Mouse (Mus musculus): ENCODE measurements at regions not wholly inside any gene's neighbourhood (a gene's known extent, or its start where the extent isn't known, plus 50 kb on each side); places are given as distances from the start of the nearest gene placed in this dataset.

- no peak for DNase-seq (ENCODE audit: low spot score in 2 of 2)
Measured at GRCm38 (mm10) chr9:41578221-41579106, 417.0 kb upstream of the Ubash3b start.

DNA sequence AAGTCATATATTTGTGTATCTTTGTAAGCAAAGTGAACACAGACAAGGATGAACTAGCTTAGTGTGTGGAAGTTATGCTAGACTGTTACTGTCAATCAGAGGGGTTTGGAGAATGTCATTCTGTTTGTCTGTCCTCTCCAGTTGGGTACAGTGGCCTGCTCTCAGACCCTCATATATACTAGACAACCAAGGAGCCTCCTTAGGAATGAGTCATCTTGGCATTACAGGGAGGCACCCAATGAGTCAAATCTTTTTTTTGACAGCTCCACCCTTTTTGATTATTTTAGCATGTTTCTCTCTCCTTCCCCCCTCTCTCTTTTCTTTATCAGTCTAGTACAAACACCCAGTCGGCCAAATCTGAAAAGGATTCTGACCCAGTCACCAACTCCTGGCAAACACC is 416.3 kb upstream of the Ubash3b start:
- no peak for DNase-seq (ENCODE audit: low spot score in 2 of 2)

DNA sequence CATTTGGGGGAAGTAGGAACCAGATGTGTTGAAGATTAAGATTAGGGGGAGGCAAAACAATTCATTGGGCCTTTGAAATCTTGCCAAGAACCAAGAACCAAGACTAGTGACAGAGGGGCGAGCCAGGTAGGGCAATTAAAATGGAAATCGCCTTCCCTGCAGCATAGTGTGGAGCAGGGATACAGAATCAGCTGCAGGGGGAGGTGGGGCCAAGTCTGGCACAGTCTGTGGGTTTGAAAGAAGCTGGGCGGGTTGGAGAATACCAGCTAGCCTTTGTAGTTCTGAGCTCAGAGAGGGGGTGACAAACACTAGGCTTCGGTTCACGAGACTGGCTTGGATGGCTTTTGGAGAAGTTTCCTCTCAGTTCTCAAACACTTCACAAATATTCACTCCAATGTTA is 414.3 kb upstream of the Ubash3b start:
- DNase-seq (ENCODE audit: low spot score in 2 of 2): no peak

DNA sequence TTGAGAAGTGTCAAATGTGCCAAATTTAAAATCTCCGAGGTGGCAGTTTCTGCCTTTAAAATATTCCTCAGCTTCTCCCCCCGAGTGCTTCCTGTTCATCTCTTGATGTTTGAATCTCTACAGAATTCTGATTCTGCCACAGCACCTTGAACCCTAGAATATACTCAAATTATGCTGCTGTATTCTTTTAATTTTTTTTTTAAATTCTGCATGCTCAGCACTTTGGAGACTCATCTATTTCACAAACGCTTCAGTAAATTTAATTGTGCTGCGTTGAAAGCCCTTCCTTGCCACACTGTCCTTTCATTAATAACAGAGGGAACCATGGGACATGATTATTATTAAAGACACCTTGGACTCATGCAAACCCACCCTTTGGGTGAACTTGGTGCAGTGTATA is 408.8 kb upstream of the Ubash3b start:
- no peak for DNase-seq (ENCODE audit: low spot score in 2 of 2)

GRCm38 (mm10) chr9:41566496-41566895 is 405.0 kb upstream of the Ubash3b start:
- no peak for DNase-seq (ENCODE audit: low spot score in 2 of 2)

DNA sequence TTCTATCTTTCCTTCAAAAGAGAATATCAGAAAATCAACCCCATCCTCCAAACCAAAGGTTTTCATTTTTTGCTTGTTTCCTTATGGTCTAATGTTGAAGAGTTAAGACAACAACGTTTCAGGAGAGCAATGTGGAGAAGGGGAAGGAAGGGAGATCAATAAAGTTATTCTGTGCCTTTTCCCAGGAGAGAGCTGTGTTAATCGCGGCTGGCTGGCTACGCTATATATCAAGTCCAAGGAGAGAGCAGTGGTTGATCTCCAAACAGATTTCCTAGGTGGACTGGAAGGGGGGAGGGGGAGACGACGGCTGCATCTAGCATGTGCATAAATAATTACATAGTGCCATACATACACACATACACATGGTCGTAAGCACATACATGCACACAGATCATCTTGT is 404.3 kb upstream of the Ubash3b start:
- no peak for DNase-seq (ENCODE audit: low spot score in 2 of 2)

DNA sequence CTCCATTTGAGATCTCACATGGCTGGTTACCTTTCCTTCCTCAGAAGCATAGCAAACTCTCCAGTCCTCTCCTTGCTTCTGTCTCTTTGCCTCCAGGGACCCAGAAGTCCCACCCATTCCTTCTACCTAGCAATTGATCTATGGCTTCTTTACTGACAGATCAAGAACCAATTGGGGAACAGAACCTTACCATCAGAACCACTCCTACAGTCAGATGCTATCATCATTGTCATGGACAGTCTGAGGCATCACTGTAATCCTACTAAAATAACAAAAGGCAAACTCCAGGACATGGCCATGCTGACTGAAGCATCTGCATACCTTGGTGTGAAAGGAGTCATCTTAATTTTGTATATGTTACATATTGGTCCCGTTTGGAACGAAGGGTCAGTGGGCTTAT is 401.9 kb upstream of the Ubash3b start:
- DNase-seq (ENCODE audit: low spot score in 2 of 2): no peak

GRCm38 (mm10) chr9:41558456-41558855 is 397.0 kb upstream of the Ubash3b start:
- no peak for DNase-seq (ENCODE audit: low spot score in 2 of 2)

- DNase-seq (ENCODE audit: low spot score in 2 of 2): no peak
Measured at GRCm38 (mm10) chr9:41556888-41557287, 395.4 kb upstream of the Ubash3b start.

DNA sequence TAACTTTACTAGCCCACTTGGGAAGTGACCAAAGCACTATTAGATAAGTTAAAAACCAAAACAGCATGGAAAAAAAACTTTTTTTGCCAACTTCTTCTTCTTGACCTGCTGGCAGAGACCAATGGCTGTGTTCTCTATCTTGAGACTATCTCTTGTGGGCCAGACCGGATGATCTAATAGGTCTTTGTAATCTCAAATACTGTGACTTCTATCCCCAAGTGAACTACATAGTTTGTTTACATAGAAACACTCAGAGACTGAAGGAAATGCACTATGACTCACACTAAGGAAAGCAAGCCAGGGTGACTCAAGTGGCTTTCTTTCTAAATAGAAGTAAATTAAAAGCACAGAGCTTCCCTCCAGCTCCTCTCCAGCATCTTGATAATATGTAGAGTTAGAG is 384.3 kb upstream of the Ubash3b start:
- no peak for DNase-seq (ENCODE audit: low spot score in 2 of 2)

GRCm38 (mm10) chr9:41542511-41542910 is 381.0 kb upstream of the Ubash3b start:
- DNase-seq (ENCODE audit: low spot score in 2 of 2): no peak

GRCm38 (mm10) chr9:41541327-41541726 is 379.8 kb upstream of the Ubash3b start:
- no peak for DNase-seq (ENCODE audit: low spot score in 2 of 2)

- no peak for DNase-seq (ENCODE audit: low spot score in 2 of 2)
Measured at GRCm38 (mm10) chr9:41532786-41533185, 371.3 kb upstream of the Ubash3b start.

GRCm38 (mm10) chr9:41532290-41532689 is 370.8 kb upstream of the Ubash3b start:
- DNase-seq (ENCODE audit: low spot score in 2 of 2): no peak

GRCm38 (mm10) chr9:41531596-41531995 is 370.1 kb upstream of the Ubash3b start:
- DNase-seq (ENCODE audit: low spot score in 2 of 2): no peak

DNA sequence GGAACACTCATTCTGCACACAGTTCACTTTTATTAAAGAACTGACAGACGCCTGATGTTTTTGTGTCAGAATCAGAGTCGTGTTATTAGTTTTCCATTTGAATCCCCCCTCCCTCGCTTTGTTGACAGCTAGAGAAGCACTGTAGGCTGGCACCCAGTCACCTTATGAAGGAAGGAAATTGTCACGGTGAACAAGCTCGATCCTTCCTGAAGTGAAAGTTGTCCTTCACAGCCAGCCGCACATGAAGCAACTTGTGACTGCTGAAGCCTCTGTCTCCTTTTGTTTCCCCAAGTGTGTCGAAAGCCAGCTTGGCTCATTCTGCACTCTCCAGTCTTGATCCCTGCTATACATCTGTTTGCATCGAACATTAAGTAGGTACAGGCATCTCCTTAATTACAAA is 364.6 kb upstream of the Ubash3b start:
- no peak for DNase-seq (ENCODE audit: low spot score in 2 of 2)

- no peak for DNase-seq (ENCODE audit: low spot score in 2 of 2)
Measured at GRCm38 (mm10) chr9:41525534-41525933, 364.0 kb upstream of the Ubash3b start.

DNA sequence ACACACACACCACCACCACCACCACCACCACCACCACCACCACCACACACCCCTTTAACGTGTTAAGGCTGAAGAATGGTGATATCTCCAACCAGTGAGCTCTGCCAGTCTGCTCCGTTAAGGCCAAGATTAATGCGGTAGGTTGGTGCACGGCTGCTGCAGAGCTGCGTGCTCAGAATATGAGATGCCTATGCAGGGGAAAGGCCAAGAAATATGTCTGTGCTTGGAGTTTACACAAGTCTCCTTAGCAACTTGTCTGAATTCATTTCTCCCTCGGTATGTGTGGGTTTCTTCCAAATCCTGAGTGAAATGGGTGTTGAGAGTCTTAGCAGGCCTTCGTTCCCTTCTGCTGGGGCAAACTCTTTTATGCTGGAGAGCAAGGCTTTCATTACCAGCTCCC is 363.1 kb upstream of the Ubash3b start:
- DNase-seq (ENCODE audit: low spot score in 2 of 2): no peak

DNA sequence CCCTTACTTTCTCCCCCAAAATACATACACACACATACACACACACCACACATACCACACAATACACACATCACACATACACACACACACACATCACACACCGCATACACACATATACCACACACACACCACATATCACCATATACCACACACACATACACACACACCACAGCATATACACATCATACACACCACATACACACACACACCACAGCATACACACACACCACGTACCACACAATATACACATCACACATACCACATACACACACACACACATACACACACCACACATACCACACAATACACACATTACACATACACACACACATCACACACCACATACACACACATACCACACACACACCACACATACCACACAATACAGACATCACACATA is 362.5 kb upstream of the Ubash3b start:
- no peak for DNase-seq (ENCODE audit: low spot score in 2 of 2)

DNA sequence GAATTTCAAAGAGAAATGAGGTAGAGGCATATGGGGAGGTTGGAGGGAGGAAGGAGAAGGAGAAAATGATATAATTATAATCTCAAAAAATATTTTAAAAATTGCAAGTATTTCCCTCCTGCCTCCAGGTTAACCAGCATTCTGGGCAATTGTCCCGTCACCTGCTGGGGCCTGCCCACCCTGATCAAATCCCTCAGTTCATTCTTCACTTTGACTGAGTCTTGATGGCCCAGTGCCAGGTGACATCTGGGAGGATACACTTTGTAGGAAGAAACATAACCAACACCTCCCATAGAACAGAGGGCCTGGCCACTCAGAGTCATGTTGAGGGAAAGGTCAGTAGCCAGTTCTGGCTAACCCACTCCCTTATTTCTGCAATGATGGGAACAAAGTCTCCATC is 360.8 kb upstream of the Ubash3b start:
- DNase-seq (ENCODE audit: low spot score in 2 of 2): no peak

GRCm38 (mm10) chr9:41517787-41518186 is 356.3 kb upstream of the Ubash3b start:
- no peak for DNase-seq (ENCODE audit: low spot score in 2 of 2)

GRCm38 (mm10) chr9:41517053-41517696 is 355.7 kb upstream of the Ubash3b start:
- no peak for DNase-seq (ENCODE audit: low spot score in 2 of 2)

GRCm38 (mm10) chr9:41515192-41515591 is 353.7 kb upstream of the Ubash3b start:
- no peak for DNase-seq (ENCODE audit: low spot score in 2 of 2)
